In genomic region chr8:94778473-94778872, GRCm38 (mm10) we compare ENCODE assay signal across 9 mouse cellular contexts. TPM values are rescaled to one million over a fixed set of nuclear protein-coding genes. Genes with fewer than 3 reads are reported as not detected.
A peak's percentile ranks its signal among the peaks of the same experiment; 100 is the strongest.
DNase-seq lines count a peak whose midpoint lies in the region; ATAC-seq and TF ChIP-seq lines count a peak whose summit lies in the region.
"Had no signal": no experiment of that assay in that cellular context is flagged by ENCODE, and none has a peak within 500 bp of the region (broad histone marks: within the 10 kb centered on the region; RNA-seq: fewer than 3 reads in every experiment).

No protein-coding gene starts in this region.

- no peaks in the 10 kb centered on the region for H3K9me3 ChIP-seq in CH12.LX (replicated peaks; ENCODE audit: low read length)
- H3K9me3 ChIP-seq in intestine, postnatal 0 days (ENCODE audit: control insufficient read depth): no peaks in the 10 kb centered on the region
- no peaks in the 10 kb centered on the region for H3K9me3 ChIP-seq in lung, embryonic 15.5 days

- in situ Hi-C loops in CH12.LX (cut with MboI; ENCODE audit: low pct_ligation_motif_present, low pct_unique_long_range_greater_than_20kb, low sequenced_read_pairs): no loop called here

- H3K9ac ChIP-seq in CH12.LX (ENCODE audit: insufficient read depth, low read depth): peak overlapping the region; percentile 72
- H3K9ac ChIP-seq in intestine, postnatal 0 days (ENCODE audit: low read depth, low read length): no peak overlapping the region
- H3K9ac ChIP-seq in lung, embryonic 15.5 days: no peak overlapping the region

- peak overlapping the region; percentile 80 for H3K4me2 ChIP-seq in CH12.LX (ENCODE audit: insufficient read depth, low read depth, poor library complexity, severe bottlenecking)
- H3K4me2 ChIP-seq in intestine, postnatal 0 days (replicated peaks; ENCODE audit: low read depth): peak overlapping the region; percentile 27
- H3K4me2 ChIP-seq in lung, embryonic 15.5 days: peak overlapping the region; percentile 12; the same call in 1 of the 2 replicates

- peak overlapping the region; percentile 97 for H3K27ac ChIP-seq in CH12.LX (ENCODE audit: insufficient read depth, low read depth)
- H3K27ac ChIP-seq in cortical plate, adult 2 months (ENCODE audit: insufficient read depth, low read length): 0 out of 2 replicates have a peak overlapping the region, but pooled peaks have one; percentile 2
- H3K27ac ChIP-seq in intestine, postnatal 0 days (ENCODE audit: low read depth, low read length): peak overlapping the region; percentile 75
- peak overlapping the region; percentile 57 for H3K27ac ChIP-seq in lung, embryonic 15.5 days

- H3K36me3 ChIP-seq in CH12.LX (replicated peaks in 1 of 2; ENCODE audit: control insufficient read depth in 1 of 2, insufficient read depth in 1 of 2, low read length in 1 of 2): peaks cover 0 to 27% of the 10 kb centered on the region in 2 experiments
- H3K36me3 ChIP-seq in intestine, postnatal 0 days (ENCODE audit: control insufficient read depth, insufficient read depth): peaks cover 11% of the 10 kb centered on the region
- H3K36me3 ChIP-seq in lung, embryonic 15.5 days: no peaks in the 10 kb centered on the region

- DNase-seq in CH12.LX (ENCODE audit: extremely low read depth): peak; percentile 89
- DNase-seq in urinary bladder, postnatal 4 days (ENCODE audit: low spot score in 2 of 2): no peak
- DNase-seq in right cerebral cortex, postnatal 25 days: no peak
- DNase-seq in ovary, postnatal 14 days (ENCODE audit: low spot score): no peak
- DNase-seq: gastrocnemius, postnatal 25 days had no signal

- dilution Hi-C loops in CH12.LX (cut with MboI; ENCODE audit: extremely low pct_ligation_motif_present, extremely low pct_unique_long_range_greater_than_20kb, low sequenced_read_pairs): no loop called here

- peaks cover 21 to 67% of the 10 kb centered on the region in 2 experiments for H3K4me1 ChIP-seq in CH12.LX (ENCODE audit: control insufficient read depth in 1 of 2, insufficient read depth in 2 of 2)
- H3K4me1 ChIP-seq in cortical plate, adult 2 months (ENCODE audit: control insufficient read depth, insufficient read depth, low read length): peaks cover 12% of the 10 kb centered on the region
- peaks cover 19% of the 10 kb centered on the region for H3K4me1 ChIP-seq in intestine, postnatal 0 days (replicated peaks; ENCODE audit: control insufficient read depth, insufficient read depth, low read length)
- H3K4me1 ChIP-seq in lung, embryonic 15.5 days: peaks cover 19% of the 10 kb centered on the region

- H3K4me3 ChIP-seq in CH12.LX (replicated peaks in 1 of 3; ENCODE audit: low read depth in 2 of 3, low read length in 2 of 3, poor library complexity in 1 of 3): peak overlapping the region; percentile 20 to 78 (median 41)
- no peak overlapping the region for H3K4me3 ChIP-seq in cortical plate, adult 2 months (ENCODE audit: insufficient read depth, low read length)
- H3K4me3 ChIP-seq in intestine, postnatal 0 days (ENCODE audit: low read depth, low read length): no peak overlapping the region
- H3K4me3 ChIP-seq in lung, embryonic 15.5 days: no peak overlapping the region

- ATAC-seq in intestine, postnatal 0 days: peak; percentile 66
- peak; percentile 36; the same call in 1 of the 2 replicates for ATAC-seq in lung, embryonic 15.5 days (ENCODE audit: borderline replicate concordance, extremely low read depth, low FRiP score, low TSS enrichment)

- no peak for TF ChIP-seq CTCF in CH12.LX (conservative IDR thresholded peaks at IDR 0.05 in 1 of 2, IDR thresholded peaks at IDR 0.05 in 1 of 2; ENCODE audit: low read depth in 2 of 2, low read length in 2 of 2)
- TF ChIP-seq CTCF in cortical plate, adult 2 months (IDR thresholded peaks at IDR 0.05; ENCODE audit: extremely low read depth, insufficient read depth, low read length): no peak
- no peak for TF ChIP-seq CTCF in intestine, postnatal 0 days (IDR thresholded peaks at IDR 0.05; ENCODE audit: low read depth)

- H3K27me3 ChIP-seq in CH12.LX (replicated peaks): no peaks in the 10 kb centered on the region
- H3K27me3 ChIP-seq in intestine, postnatal 0 days (replicated peaks; ENCODE audit: control insufficient read depth, insufficient read depth, low read length): no peaks in the 10 kb centered on the region
- H3K27me3 ChIP-seq in lung, embryonic 15.5 days: 0 out of 2 replicates have a peak, but pooled peaks cover 6% of the 10 kb centered on the region

- peak; percentile 81 for TF ChIP-seq POLR2A in CH12.LX (IDR thresholded peaks at IDR 0.05; ENCODE audit: low read depth, low read length)
- TF ChIP-seq POLR2A in cortical plate, adult 2 months (IDR thresholded peaks at IDR 0.05; ENCODE audit: extremely low read depth, insufficient read depth, low read length): no peak

- no peak for TF ChIP-seq EP300 in CH12.LX (IDR thresholded peaks at IDR 0.05; ENCODE audit: low read length)

- 7% methylated on average over 5 of the region's 5 CpGs for WGBS in intestine, postnatal 0 days
- 11% methylated on average over 5 of the region's 5 CpGs for WGBS in lung, embryonic 15.5 days

- TF ChIP-seq RAD21 in CH12.LX (IDR thresholded peaks at IDR 0.05; ENCODE audit: low read depth, low read length): no peak

- peaks cover 2% of the 10 kb centered on the region; the same call in 1 of the 2 replicates for H3K79me2 ChIP-seq in CH12.LX (replicated peaks; ENCODE audit: control insufficient read depth, extremely low read depth, insufficient read depth, poor library complexity, severe bottlenecking)

TF ChIP-seq in CH12.LX, 34 proteins besides CTCF, POLR2A, EP300 and RAD21:
- no peak for TF ChIP-seq USF1 (IDR thresholded peaks at IDR 0.05; ENCODE audit: low read depth, low read length)
- TF ChIP-seq RCOR1 (conservative IDR thresholded peaks at IDR 0.05; ENCODE audit: low read depth, low read length): no peak
- TF ChIP-seq TCF12 (IDR thresholded peaks at IDR 0.05; ENCODE audit: low read depth, low read length): peak; percentile 16; the same call in 1 of the 2 replicates
- peak; percentile 79; the same call in 1 of the 2 replicates for TF ChIP-seq TBP (conservative IDR thresholded peaks at IDR 0.05; ENCODE audit: low read depth, low read length)
- TF ChIP-seq IRF4 (IDR thresholded peaks at IDR 0.05; ENCODE audit: low read depth, low read length): 0 out of 2 replicates have a peak, but pooled peaks have one; percentile 16
- no peak for TF ChIP-seq SMC3 (IDR thresholded peaks at IDR 0.05; ENCODE audit: low read depth, low read length)
- peak; percentile 82; the same call in 1 of the 2 replicates for TF ChIP-seq MYC (IDR thresholded peaks at IDR 0.05; ENCODE audit: low read depth, low read length)
- TF ChIP-seq NELFE (IDR thresholded peaks at IDR 0.05; ENCODE audit: low read depth, low read length): peak; percentile 56; the same call in 1 of the 2 replicates

RNA-seq across cellular contexts. Expression of gene Cx3cl1, which starts 6.7 kb away (rescaled TPM):
- total RNA-seq in CH12.LX (2012; rRNA removed): 2.5 and 3.7 TPM in 2 replicates
- total RNA-seq in CH12.LX (2014; rRNA removed): 0.19 TPM in 1 of 2 replicates, not detected in the other
- polyA plus RNA-seq in CH12.LX (2012; ENCODE audit: insufficient read length, low read depth): 4.2 and 4.6 TPM in 2 replicates
- 654 and 664 TPM in 2 replicates for polyA plus RNA-seq in cortical plate, adult 2 months (2012; rRNA removed)
- polyA plus RNA-seq in intestine, postnatal 0 days (2015; fragmentation: Nextera tagmentation; extraction: Ambion mirVana): 91.8 and 95.5 TPM in 2 replicates
- 6.2 and 8.3 TPM in 2 replicates for polyA plus RNA-seq in lung, embryonic 15.5 days (2015; fragmentation: Nextera tagmentation; extraction: Ambion mirVana)

RNA-seq across cellular contexts. Expression of gene Ccl17, which starts 31.8 kb away (rescaled TPM):
- 2.1 and 2.2 TPM in 2 replicates for total RNA-seq in CH12.LX (2012; rRNA removed)
- total RNA-seq in CH12.LX (2014; rRNA removed): 2.5 and 2.6 TPM in 2 replicates
- polyA plus RNA-seq in CH12.LX (2012; ENCODE audit: insufficient read length, low read depth): 1.3 and 2.5 TPM in 2 replicates
- polyA plus RNA-seq in cortical plate, adult 2 months (2012; rRNA removed): 4.4 TPM in 2 replicates
- polyA plus RNA-seq in intestine, postnatal 0 days (2015; fragmentation: Nextera tagmentation; extraction: Ambion mirVana): 1.2 and 1.3 TPM in 2 replicates
- polyA plus RNA-seq in lung, embryonic 15.5 days (2015; fragmentation: Nextera tagmentation; extraction: Ambion mirVana): 0.32 TPM in 1 of 2 replicates, not detected in the other
- total RNA-seq: gastrocnemius, postnatal 25 days had no signal

RNA-seq across cellular contexts. Expression of gene Ccl22, which starts 33.1 kb away (rescaled TPM):
- total RNA-seq in CH12.LX (2012; rRNA removed) (1,648 and 3,114 TPM in 2 replicates), CH12.LX (2014; rRNA removed) (1,111 and 1,396 TPM in 2 replicates)
- 4,019 and 4,546 TPM in 2 replicates for polyA plus RNA-seq in CH12.LX (2012; ENCODE audit: insufficient read length, low read depth)
- polyA plus RNA-seq in cortical plate, adult 2 months (2012; rRNA removed): 0.33 and 0.34 TPM in 2 replicates
- polyA plus RNA-seq in intestine, postnatal 0 days (2015; fragmentation: Nextera tagmentation; extraction: Ambion mirVana): 0.05 TPM in 1 of 2 replicates, not detected in the other
- polyA plus RNA-seq in lung, embryonic 15.5 days (2015; fragmentation: Nextera tagmentation; extraction: Ambion mirVana): 0.06 TPM in 2 replicates
- total RNA-seq: gastrocnemius, postnatal 25 days had no signal
- polyA plus RNA-seq: neural tube, embryonic 14.5 days had no signal

RNA-seq across cellular contexts. Expression of gene Coq9, which starts 59.6 kb away (rescaled TPM):
- total RNA-seq in CH12.LX (2012; rRNA removed) (68.5 and 82.2 TPM in 2 replicates), CH12.LX (2014; rRNA removed) (44.2 and 48.5 TPM in 2 replicates)
- 68.8 and 97.0 TPM in 2 replicates for polyA plus RNA-seq in CH12.LX (2012; ENCODE audit: insufficient read length, low read depth)
- 103 and 110 TPM in 2 replicates for polyA plus RNA-seq in cortical plate, adult 2 months (2012; rRNA removed)
- 79.4 and 80.7 TPM in 2 replicates for polyA plus RNA-seq in intestine, postnatal 0 days (2015; fragmentation: Nextera tagmentation; extraction: Ambion mirVana)
- 63.0 and 68.0 TPM in 2 replicates for polyA plus RNA-seq in lung, embryonic 15.5 days (2015; fragmentation: Nextera tagmentation; extraction: Ambion mirVana)

RNA-seq across cellular contexts. Expression of gene Ciapin1, which starts 59.7 kb away (rescaled TPM):
- total RNA-seq in CH12.LX (2012; rRNA removed): 83.1 and 99.8 TPM in 2 replicates
- total RNA-seq in CH12.LX (2014; rRNA removed): 89.4 and 97.1 TPM in 2 replicates
- polyA plus RNA-seq in CH12.LX (2012; ENCODE audit: insufficient read length, low read depth): 139 and 189 TPM in 2 replicates
- 38.2 and 39.1 TPM in 2 replicates for polyA plus RNA-seq in cortical plate, adult 2 months (2012; rRNA removed)
- polyA plus RNA-seq in intestine, postnatal 0 days (2015; fragmentation: Nextera tagmentation; extraction: Ambion mirVana): 88.1 and 95.1 TPM in 2 replicates
- 104 and 105 TPM in 2 replicates for polyA plus RNA-seq in lung, embryonic 15.5 days (2015; fragmentation: Nextera tagmentation; extraction: Ambion mirVana)

Comparison
In these comparisons a context has a peak if more than half of its experiments do, and no peak if none do; other contexts are left out.
1. H3K27ac ChIP-seq: peak in every context shown above with its lines; median percentile 97 in CH12.LX; 75 in intestine, postnatal 0 days; 57 in lung, embryonic 15.5 days; 2 in cortical plate, adult 2 months.
2. H3K4me2 ChIP-seq: peak in every context shown above with its lines; median percentile 80 in CH12.LX; 27 in intestine, postnatal 0 days; 12 in lung, embryonic 15.5 days.
3. H3K4me3 ChIP-seq: peak in CH12.LX (3 of 3); none in cortical plate, adult 2 months (single experiment), intestine, postnatal 0 days (single experiment) and lung, embryonic 15.5 days (single experiment).
4. RNA of gene Ccl22, which starts 33.1 kb away (polyA plus RNA-seq): 4,019 to 4,546 TPM in CH12.LX; 0.33 to 0.34 TPM in cortical plate, adult 2 months, 0.06 TPM in lung, embryonic 15.5 days and 0.05 TPM in intestine, postnatal 0 days; every median in the first group is over 1,000 times any median in the second.